Mouse (Mus musculus): ENCODE results near the gene Bpifb4. TPM values are rescaled to one million over a fixed set of nuclear protein-coding genes. Genes with fewer than 3 reads are reported as not detected.

The Bpifb4 gene
- not detected in 2 replicates for polyA plus RNA-seq (2012; ENCODE audit: insufficient read depth, insufficient read length, missing spikeins)

GRCm38 (mm10) chr2:153937843-153938242, at the start of gene Bpifb4:
Gene Bpifb4, plus strand, starts transcription at chr2:153938212.
- no peak within 1 kb of the TSS for H3K4me3 ChIP-seq (ENCODE audit: insufficient read depth, low read depth, low read length)
- no peak within 1 kb of the TSS for H3K27ac ChIP-seq (replicated peaks; ENCODE audit: low read depth, low read length)
- H3K4me1 ChIP-seq (ENCODE audit: control insufficient read depth, insufficient read depth, insufficient read length, low read length), result no peaks in the 10 kb centered on the region

- H3K4me3 ChIP-seq (ENCODE audit: insufficient read depth, low read depth, low read length), result no peak overlapping the region
- H3K4me1 ChIP-seq (ENCODE audit: control insufficient read depth, insufficient read depth, insufficient read length, low read length), result peaks cover 4% of the 10 kb centered on the region; the same call in 1 of the 2 replicates
- no peak overlapping the region for H3K27ac ChIP-seq (replicated peaks; ENCODE audit: low read depth, low read length)
These were observed 38.9 kb upstream of the Bpifb4 start for GRCm38 (mm10) chr2:153899111-153899510.

GRCm38 (mm10) chr2:153900088-153900487, 37.9 kb upstream of the Bpifb4 start, which contains the start of gene Bpifb6:
Gene Bpifb6, plus strand, starts transcription at chr2:153900388.
- Histone ChIP-seq H3K4me1 (ENCODE audit: control insufficient read depth, insufficient read depth, insufficient read length, low read length) (peaks cover 3% of the 10 kb centered on the region; the same call in 1 of the 2 replicates), H3K4me3 (ENCODE audit: insufficient read depth, low read depth, low read length) (no peak within 1 kb of the TSS), H3K27ac (replicated peaks; ENCODE audit: low read depth, low read length) (no peak within 1 kb of the TSS)

DNA sequence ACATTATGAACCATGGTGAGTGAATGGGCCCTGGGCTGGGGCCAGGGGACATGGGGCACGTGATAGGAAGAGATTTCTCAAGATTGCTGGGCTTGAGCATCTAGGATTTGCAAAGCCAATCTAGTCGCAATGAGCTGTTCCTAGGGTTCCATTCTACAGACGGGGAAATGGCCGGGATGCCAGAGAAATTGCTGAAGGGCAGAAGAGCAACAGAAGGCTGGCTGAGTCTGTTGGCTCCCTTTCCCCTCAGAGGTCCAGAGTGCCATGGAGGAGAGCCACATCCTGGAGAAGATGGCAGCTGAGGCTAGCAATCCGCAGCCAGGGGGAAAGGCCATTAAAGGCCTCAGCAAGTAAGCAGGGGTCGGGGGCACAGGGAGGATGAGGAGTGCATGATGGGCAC, 35.3 kb upstream of the Bpifb4 start:
- Histone ChIP-seq H3K4me3 (ENCODE audit: insufficient read depth, low read depth, low read length) (no peak overlapping the region), H3K4me1 (ENCODE audit: control insufficient read depth, insufficient read depth, insufficient read length, low read length) (no peaks in the 10 kb centered on the region), H3K27ac (replicated peaks; ENCODE audit: low read depth, low read length) (no peak overlapping the region)

DNA sequence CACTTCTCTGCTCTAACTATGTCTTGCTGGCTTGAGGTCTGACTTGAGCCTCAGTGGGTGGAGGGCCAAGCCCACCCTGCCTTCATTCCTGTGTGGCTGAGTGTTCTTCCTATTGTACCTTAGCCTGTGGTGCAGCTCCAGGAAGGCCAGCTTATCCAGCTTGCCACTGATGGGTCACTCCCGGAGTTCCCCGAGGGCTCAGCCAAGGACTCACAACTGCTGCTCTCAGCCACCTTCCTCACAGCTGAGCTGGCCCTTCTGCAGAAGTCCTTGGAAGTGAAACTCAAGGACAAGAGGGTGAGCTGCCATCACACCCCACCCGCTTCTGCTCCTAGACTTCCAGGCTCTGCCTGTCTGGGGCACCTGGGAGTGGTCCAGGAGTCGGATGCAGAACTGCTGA, 31.4 kb upstream of the Bpifb4 start:
- Histone ChIP-seq H3K4me3 (ENCODE audit: insufficient read depth, low read depth, low read length) (no peak overlapping the region), H3K4me1 (ENCODE audit: control insufficient read depth, insufficient read depth, insufficient read length, low read length) (no peaks in the 10 kb centered on the region), H3K27ac (replicated peaks; ENCODE audit: low read depth, low read length) (no peak overlapping the region)

DNA sequence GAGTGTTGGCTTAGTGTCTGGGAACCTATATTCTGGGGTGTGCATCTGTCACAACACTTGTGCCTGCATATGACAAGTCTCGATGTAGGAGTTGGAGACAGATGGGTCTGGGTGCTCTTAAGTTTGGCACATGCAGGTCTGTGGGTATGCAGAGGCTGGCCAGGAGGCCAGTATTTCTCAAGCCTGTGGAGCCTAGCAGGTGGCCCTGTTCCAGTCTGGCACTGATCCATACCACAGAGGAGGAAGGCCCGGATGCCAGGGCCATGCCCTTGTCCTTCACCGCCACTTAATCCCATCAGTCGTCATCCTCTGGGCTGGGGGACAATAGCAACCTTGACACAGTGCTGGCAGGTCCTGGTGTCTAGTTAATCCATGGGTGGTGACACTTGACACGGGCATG, 23.9 kb upstream of the Bpifb4 start:
- no peaks in the 10 kb centered on the region for H3K4me1 ChIP-seq (ENCODE audit: control insufficient read depth, insufficient read depth, insufficient read length, low read length)
- H3K27ac ChIP-seq (replicated peaks; ENCODE audit: low read depth, low read length), result no peak overlapping the region
- H3K4me3 ChIP-seq (ENCODE audit: insufficient read depth, low read depth, low read length), result no peak overlapping the region

- Histone ChIP-seq H3K4me1 (ENCODE audit: control insufficient read depth, insufficient read depth, insufficient read length, low read length) (no peaks in the 10 kb centered on the region), H3K4me3 (ENCODE audit: insufficient read depth, low read depth, low read length) (no peak within 1 kb of the TSS), H3K27ac (replicated peaks; ENCODE audit: low read depth, low read length) (no peak within 1 kb of the TSS)
These were observed 20.1 kb upstream of the Bpifb4 start, which contains the start of gene Bpifb3 for GRCm38 (mm10) chr2:153917930-153918329. Gene Bpifb3, plus strand, starts transcription at chr2:153918230.

DNA sequence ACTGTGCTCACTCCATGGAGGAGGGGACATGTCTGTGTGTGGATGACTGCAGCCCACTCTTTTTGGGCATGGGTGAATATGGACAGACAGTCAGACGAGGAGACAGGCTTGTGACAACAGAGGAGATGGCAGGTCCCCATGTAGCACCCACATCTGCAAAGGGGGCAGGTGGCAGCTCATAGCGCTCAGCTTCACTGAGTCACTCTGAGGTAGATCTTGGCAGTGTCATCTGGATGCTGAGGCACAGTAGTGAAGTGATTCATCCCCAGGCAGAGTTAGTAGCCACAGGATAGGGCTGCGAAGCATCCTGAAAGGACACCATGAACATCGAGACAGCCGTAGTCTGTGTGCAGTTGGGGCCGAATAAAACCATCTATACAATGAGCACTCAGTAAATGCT, 16.8 kb upstream of the Bpifb4 start:
- Histone ChIP-seq H3K4me1 (ENCODE audit: control insufficient read depth, insufficient read depth, insufficient read length, low read length) (no peaks in the 10 kb centered on the region), H3K27ac (replicated peaks; ENCODE audit: low read depth, low read length) (no peak overlapping the region), H3K4me3 (ENCODE audit: insufficient read depth, low read depth, low read length) (no peak overlapping the region)

DNA sequence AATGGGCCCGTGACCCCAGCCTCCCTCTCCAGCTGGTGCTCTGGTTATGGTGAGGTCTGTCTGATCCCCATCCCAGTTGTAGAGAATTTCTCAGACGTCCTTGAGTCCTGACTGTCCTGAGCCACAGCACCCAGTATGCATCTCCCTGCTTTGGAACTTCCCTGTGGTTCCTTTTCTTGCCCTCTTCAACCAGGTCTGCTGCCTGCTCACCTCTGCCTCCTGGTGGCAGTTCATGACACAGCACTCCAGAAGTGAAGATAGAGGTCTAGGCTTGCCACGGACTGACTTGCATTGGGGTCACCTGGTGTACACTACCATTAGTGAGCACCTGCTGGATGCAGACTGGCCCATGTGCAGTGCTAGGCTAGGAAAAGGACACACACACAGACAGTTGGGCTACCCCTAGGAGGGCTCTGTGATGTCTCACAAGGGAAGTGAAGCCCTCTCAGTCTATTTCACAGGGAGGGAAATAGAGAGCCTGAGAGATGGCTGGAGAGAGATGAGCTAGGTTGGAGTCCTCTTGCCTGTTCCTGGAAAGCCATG, 8.1 kb upstream of the Bpifb4 start:
- no peak overlapping the region for H3K27ac ChIP-seq (replicated peaks; ENCODE audit: low read depth, low read length)
- no peaks in the 10 kb centered on the region for H3K4me1 ChIP-seq (ENCODE audit: control insufficient read depth, insufficient read depth, insufficient read length, low read length)
- H3K4me3 ChIP-seq (ENCODE audit: insufficient read depth, low read depth, low read length), result no peak overlapping the region

DNA sequence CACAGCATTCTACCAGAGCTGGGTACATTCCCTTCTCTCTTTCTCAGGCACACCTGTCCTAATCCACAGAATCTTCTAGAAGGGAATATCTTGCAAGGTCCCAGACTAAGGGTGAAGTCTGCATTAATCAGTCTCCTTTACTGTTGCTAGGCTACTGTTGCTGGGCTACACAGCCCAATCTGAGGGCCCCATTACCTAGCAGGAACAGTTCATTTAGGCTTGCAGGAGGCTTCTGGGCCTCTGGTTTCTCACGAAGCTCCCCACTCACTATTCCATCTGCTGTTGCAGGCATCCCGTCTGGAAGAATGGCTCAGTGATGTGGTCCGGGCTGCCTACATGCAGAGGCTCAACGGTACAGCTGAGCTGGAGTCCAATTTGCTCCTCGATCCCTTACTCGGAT, 6.9 kb upstream of the Bpifb4 start:
- Histone ChIP-seq H3K27ac (replicated peaks; ENCODE audit: low read depth, low read length) (no peak overlapping the region), H3K4me3 (ENCODE audit: insufficient read depth, low read depth, low read length) (no peak overlapping the region), H3K4me1 (ENCODE audit: control insufficient read depth, insufficient read depth, insufficient read length, low read length) (no peaks in the 10 kb centered on the region)

GRCm38 (mm10) chr2:153933311-153933710, 4.7 kb upstream of the Bpifb4 start:
- Histone ChIP-seq H3K4me3 (ENCODE audit: insufficient read depth, low read depth, low read length) (no peak overlapping the region), H3K4me1 (ENCODE audit: control insufficient read depth, insufficient read depth, insufficient read length, low read length) (no peaks in the 10 kb centered on the region), H3K27ac (replicated peaks; ENCODE audit: low read depth, low read length) (no peak overlapping the region)

GRCm38 (mm10) chr2:153935348-153935747, 2.7 kb upstream of the Bpifb4 start:
- no peak overlapping the region for H3K4me3 ChIP-seq (ENCODE audit: insufficient read depth, low read depth, low read length)
- no peak overlapping the region for H3K27ac ChIP-seq (replicated peaks; ENCODE audit: low read depth, low read length)
- no peaks in the 10 kb centered on the region for H3K4me1 ChIP-seq (ENCODE audit: control insufficient read depth, insufficient read depth, insufficient read length, low read length)

- Histone ChIP-seq H3K4me3 (ENCODE audit: insufficient read depth, low read depth, low read length) (no peak overlapping the region), H3K4me1 (ENCODE audit: control insufficient read depth, insufficient read depth, insufficient read length, low read length) (no peaks in the 10 kb centered on the region), H3K27ac (replicated peaks; ENCODE audit: low read depth, low read length) (no peak overlapping the region)
These were observed 5.5 kb downstream of the Bpifb4 start for GRCm38 (mm10) chr2:153943537-153943936.

DNA sequence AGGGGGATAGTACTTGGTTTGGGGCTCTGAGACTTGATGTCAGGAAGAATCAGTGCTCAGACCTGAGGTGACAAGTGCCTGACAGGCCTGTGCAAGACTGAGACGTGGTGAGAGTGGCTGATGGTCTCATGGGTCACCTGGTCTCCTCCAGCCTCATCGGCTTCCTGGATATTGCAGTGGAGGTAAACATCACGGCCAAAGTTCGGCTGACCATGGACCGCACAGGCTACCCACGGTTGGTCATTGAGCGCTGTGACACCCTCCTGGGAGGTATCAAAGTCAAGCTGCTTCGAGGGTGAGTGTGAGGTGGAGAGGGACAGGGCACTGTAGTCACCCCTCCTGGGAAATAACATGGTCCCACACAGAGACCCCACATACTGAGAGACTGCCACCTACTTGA, 6.6 kb downstream of the Bpifb4 start:
- H3K27ac ChIP-seq (replicated peaks; ENCODE audit: low read depth, low read length), result no peak overlapping the region
- no peak overlapping the region for H3K4me3 ChIP-seq (ENCODE audit: insufficient read depth, low read depth, low read length)
- H3K4me1 ChIP-seq (ENCODE audit: control insufficient read depth, insufficient read depth, insufficient read length, low read length), result no peaks in the 10 kb centered on the region

DNA sequence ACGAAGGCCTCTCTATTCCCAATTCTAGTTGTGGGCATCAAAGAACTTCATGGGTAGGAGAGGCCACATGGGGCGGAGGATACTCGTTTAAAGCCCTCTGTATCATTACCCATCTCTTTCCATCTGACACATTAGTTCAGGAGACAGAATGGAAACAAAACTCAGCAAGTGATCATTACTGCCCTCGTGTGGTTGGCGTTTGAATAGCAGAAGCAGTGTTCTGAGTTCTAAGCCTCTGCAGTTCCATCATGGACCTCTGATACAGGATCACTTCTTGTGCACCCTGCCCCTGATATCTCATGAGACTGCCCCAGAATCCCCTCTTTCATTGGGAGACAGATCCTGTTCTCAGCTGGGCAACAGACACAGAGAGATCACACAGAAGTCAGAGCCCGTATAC, 14.9 kb downstream of the Bpifb4 start:
- H3K4me3 ChIP-seq (ENCODE audit: insufficient read depth, low read depth, low read length), result no peak overlapping the region
- 0 out of 2 replicates have a peak, but pooled peaks cover 2% of the 10 kb centered on the region for H3K4me1 ChIP-seq (ENCODE audit: control insufficient read depth, insufficient read depth, insufficient read length, low read length)
- H3K27ac ChIP-seq (replicated peaks; ENCODE audit: low read depth, low read length), result no peak overlapping the region

- Histone ChIP-seq H3K4me1 (ENCODE audit: control insufficient read depth, insufficient read depth, insufficient read length, low read length) (0 out of 2 replicates have a peak, but pooled peaks cover 2% of the 10 kb centered on the region), H3K27ac (replicated peaks; ENCODE audit: low read depth, low read length) (no peak overlapping the region), H3K4me3 (ENCODE audit: insufficient read depth, low read depth, low read length) (no peak overlapping the region)
These were observed 15.8 kb downstream of the Bpifb4 start for GRCm38 (mm10) chr2:153953836-153954235.

All from brown adipose tissue, adult 24 weeks (tissue).